Mouse (Mus musculus): ENCODE measurements at regions not wholly inside any gene's neighbourhood (a gene's known extent, or its start where the extent isn't known, plus 50 kb on each side); places are given as distances from the start of the nearest gene placed in this dataset.

DNA sequence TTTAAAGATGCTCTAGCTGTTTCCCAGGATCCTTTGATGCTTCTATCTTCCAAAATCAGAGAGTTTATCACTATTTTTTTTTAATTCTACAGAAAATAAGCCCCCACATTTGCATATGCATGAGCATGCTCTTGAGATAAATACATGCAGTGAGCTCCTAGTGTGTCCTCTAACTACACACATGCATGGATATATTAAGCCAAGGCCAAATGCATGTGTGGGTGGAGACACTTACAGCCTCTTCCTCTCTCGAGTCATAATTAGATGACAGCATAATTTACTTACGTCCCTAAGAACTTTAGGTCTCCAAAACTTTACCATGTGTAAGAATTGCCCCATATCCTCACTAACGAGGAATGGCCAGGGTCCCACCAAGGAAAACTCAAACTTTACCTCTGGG is 189.9 kb upstream of the Gcfc2 start:
- TF ChIP-seq CTCF (IDR thresholded peaks at IDR 0.05; ENCODE audit: control insufficient read depth, insufficient read depth, insufficient replicate concordance, low read depth, low read length) (no peak), POLR2A (IDR thresholded peaks at IDR 0.05; ENCODE audit: control insufficient read depth, low read depth, low read length) (no peak)

Data from testis, adult 2 months (tissue).